Mouse (Mus musculus): ENCODE results near the gene Cic. TPM values are rescaled to one million over a fixed set of nuclear protein-coding genes. Genes with fewer than 3 reads are reported as not detected.
"Not testable (repeated sequence)": the region's sequence is repeated elsewhere in the genome, so short reads cannot be mapped to it uniquely, and the experiment has no call there.

The Cic gene
- polyA plus RNA-seq, 1 experiment = 292 TPM

GRCm38 (mm10) chr7:25263968-25264870 is 3.3 kb upstream of the Cic start:
- WGBS = 75% methylated on average over 17 of the region's 17 CpGs
- H3K27ac ChIP-seq (ENCODE audit: control insufficient read depth, insufficient read depth, low read depth, low read length, poor library complexity) = no peak overlapping the region
- TF ChIP-seq CTCF (IDR thresholded peaks at IDR 0.05; ENCODE audit: control insufficient read depth, insufficient read depth, low read length) (no peak), POLR2A (IDR thresholded peaks at IDR 0.05; ENCODE audit: borderline replicate concordance, control insufficient read depth, low read depth, low read length) (no peak)
- peaks cover 1% of the 10 kb centered on the region; the same call in 1 of the 2 replicates for H3K4me1 ChIP-seq (ENCODE audit: control insufficient read depth, insufficient read depth, low read length)
- H3K4me3 ChIP-seq (replicated peaks; ENCODE audit: control insufficient read depth, low read depth, low read length) = no peak overlapping the region

GRCm38 (mm10) chr7:25265743-25266142 is 1.8 kb upstream of the Cic start:
- H3K27ac ChIP-seq (ENCODE audit: control insufficient read depth, insufficient read depth, low read depth, low read length, poor library complexity); H3K4me3 ChIP-seq (replicated peaks; ENCODE audit: control insufficient read depth, low read depth, low read length); H3K4me1 ChIP-seq (ENCODE audit: control insufficient read depth, insufficient read depth, low read length): not testable (repeated sequence)
- 52% methylated on average over 5 of the region's 5 CpGs for WGBS

GRCm38 (mm10) chr7:25266180-25266962 is 1.1 kb upstream of the Cic start:
- no peak overlapping the region for H3K4me3 ChIP-seq (replicated peaks; ENCODE audit: control insufficient read depth, low read depth, low read length)
- H3K4me1 ChIP-seq (ENCODE audit: control insufficient read depth, insufficient read depth, low read length) = peaks cover 10% of the 10 kb centered on the region
- no peak for TF ChIP-seq CTCF (IDR thresholded peaks at IDR 0.05; ENCODE audit: control insufficient read depth, insufficient read depth, low read length)
- no peak for TF ChIP-seq POLR2A (IDR thresholded peaks at IDR 0.05; ENCODE audit: borderline replicate concordance, control insufficient read depth, low read depth, low read length)
- WGBS = 80% methylated on average over 8 of the region's 8 CpGs
- H3K27ac ChIP-seq (ENCODE audit: control insufficient read depth, insufficient read depth, low read depth, low read length, poor library complexity) = no peak overlapping the region

- peaks cover 10% of the 10 kb centered on the region for H3K4me1 ChIP-seq (ENCODE audit: control insufficient read depth, insufficient read depth, low read length)
- TF ChIP-seq CTCF (IDR thresholded peaks at IDR 0.05; ENCODE audit: control insufficient read depth, insufficient read depth, low read length) (0 out of 2 replicates have a peak, but pooled peaks have one; percentile 7), POLR2A (IDR thresholded peaks at IDR 0.05; ENCODE audit: borderline replicate concordance, control insufficient read depth, low read depth, low read length) (peak; percentile 26; the same call in 1 of the 2 replicates)
- under 1% methylated on average over 33 of the region's 33 CpGs for WGBS
- peak overlapping the region; percentile 94 for H3K27ac ChIP-seq (ENCODE audit: control insufficient read depth, insufficient read depth, low read depth, low read length, poor library complexity)
- H3K4me3 ChIP-seq (replicated peaks; ENCODE audit: control insufficient read depth, low read depth, low read length) = peak overlapping the region; percentile 82
Observed at GRCm38 (mm10) chr7:25267751-25268463, 403 bp downstream of the Cic start.

GRCm38 (mm10) chr7:25268588-25268987 is 1.1 kb downstream of the Cic start:
- Histone ChIP-seq H3K4me1 (ENCODE audit: control insufficient read depth, insufficient read depth, low read length) (peaks cover 10% of the 10 kb centered on the region), H3K4me3 (replicated peaks; ENCODE audit: control insufficient read depth, low read depth, low read length) (peak overlapping the region; percentile 82), H3K27ac (ENCODE audit: control insufficient read depth, insufficient read depth, low read depth, low read length, poor library complexity) (peak overlapping the region; percentile 66)
- WGBS = 1% methylated on average over 7 of the region's 7 CpGs
- TF ChIP-seq CTCF (IDR thresholded peaks at IDR 0.05; ENCODE audit: control insufficient read depth, insufficient read depth, low read length) (no peak), POLR2A (IDR thresholded peaks at IDR 0.05; ENCODE audit: borderline replicate concordance, control insufficient read depth, low read depth, low read length) (no peak)

GRCm38 (mm10) chr7:25269029-25269428 is 1.5 kb downstream of the Cic start:
- H3K4me1 ChIP-seq (ENCODE audit: control insufficient read depth, insufficient read depth, low read length) = peaks cover 10% of the 10 kb centered on the region
- WGBS = 3% methylated on average over 4 of the region's 4 CpGs
- TF ChIP-seq CTCF (IDR thresholded peaks at IDR 0.05; ENCODE audit: control insufficient read depth, insufficient read depth, low read length) (no peak), POLR2A (IDR thresholded peaks at IDR 0.05; ENCODE audit: borderline replicate concordance, control insufficient read depth, low read depth, low read length) (no peak)
- peak overlapping the region; percentile 82 for H3K4me3 ChIP-seq (replicated peaks; ENCODE audit: control insufficient read depth, low read depth, low read length)
- peak overlapping the region; percentile 66 for H3K27ac ChIP-seq (ENCODE audit: control insufficient read depth, insufficient read depth, low read depth, low read length, poor library complexity)

GRCm38 (mm10) chr7:25269545-25270271 is 2.2 kb downstream of the Cic start:
- TF ChIP-seq POLR2A (IDR thresholded peaks at IDR 0.05; ENCODE audit: borderline replicate concordance, control insufficient read depth, low read depth, low read length) (no peak), CTCF (IDR thresholded peaks at IDR 0.05; ENCODE audit: control insufficient read depth, insufficient read depth, low read length) (peak; percentile 8; the same call in 1 of the 2 replicates)
- Histone ChIP-seq H3K4me1 (ENCODE audit: control insufficient read depth, insufficient read depth, low read length) (peaks cover 10% of the 10 kb centered on the region), H3K4me3 (replicated peaks; ENCODE audit: control insufficient read depth, low read depth, low read length) (peak overlapping the region; percentile 27), H3K27ac (ENCODE audit: control insufficient read depth, insufficient read depth, low read depth, low read length, poor library complexity) (peak overlapping the region; percentile 66)
- 25% methylated on average over 8 of the region's 8 CpGs for WGBS
